Mouse (Mus musculus): ENCODE data around the gene Itgb6.

GRCm38 (mm10) chr2:60627952-60628351, 94.5 kb downstream of the Itgb6 start:
- TF ChIP-seq POLR2A (IDR thresholded peaks at IDR 0.05; ENCODE audit: borderline replicate concordance, low read depth, low read length) = no peak
- no peak for TF ChIP-seq CTCF (IDR thresholded peaks at IDR 0.05; ENCODE audit: low read depth, low read length)
